Mouse (Mus musculus): ENCODE data around the gene Tie1. TPM values are rescaled to one million over a fixed set of nuclear protein-coding genes. Genes with fewer than 3 reads are reported as not detected.

The Tie1 gene
- polyA plus RNA-seq, 1 experiment from 2014 or later, result 45.6 TPM

GRCm38 (mm10) chr4:118465697-118466163, 24.1 kb downstream of the Tie1 start:
- ATAC-seq (replicated peaks; ENCODE audit: low FRiP score, low read depth) (peak; percentile 87), DNase-seq (ENCODE audit: low spot score) (peak; percentile 80)
- Histone ChIP-seq H3K27ac (peak overlapping the region; percentile 52; the same call in 1 of the 2 replicates), H3K4me3 (replicated peaks; ENCODE audit: low read depth, low read length) (0 out of 2 replicates have a peak overlapping the region, but pooled peaks have one; percentile 4), H3K9ac (ENCODE audit: low read depth, low read length) (no peak overlapping the region), H3K27me3 (ENCODE audit: insufficient read depth, low read length) (no peaks in the 10 kb centered on the region), H3K36me3 (ENCODE audit: insufficient read depth, low read length) (no peaks in the 10 kb centered on the region), H3K4me2 (ENCODE audit: low read length) (no peak overlapping the region), H3K4me1 (replicated peaks; ENCODE audit: insufficient read depth, low read length) (no peaks in the 10 kb centered on the region; the same call in 1 of the 2 replicates), H3K9me3 (replicated peaks; ENCODE audit: low read length) (no peaks in the 10 kb centered on the region)
- 5% methylated on average over 10 of the region's 11 CpGs for WGBS
- peak; percentile 33; the same call in 1 of the 2 replicates for TF ChIP-seq CTCF (IDR thresholded peaks at IDR 0.05; ENCODE audit: low read depth)

- Histone ChIP-seq H3K4me1 (replicated peaks; ENCODE audit: insufficient read depth, low read length) (no peaks in the 10 kb centered on the region; the same call in 1 of the 2 replicates), H3K27ac (no peak overlapping the region), H3K27me3 (ENCODE audit: insufficient read depth, low read length) (no peaks in the 10 kb centered on the region), H3K9me3 (replicated peaks; ENCODE audit: low read length) (no peaks in the 10 kb centered on the region), H3K4me2 (ENCODE audit: low read length) (no peak overlapping the region), H3K36me3 (ENCODE audit: insufficient read depth, low read length) (no peaks in the 10 kb centered on the region), H3K9ac (ENCODE audit: low read depth, low read length) (no peak overlapping the region), H3K4me3 (replicated peaks; ENCODE audit: low read depth, low read length) (no peak overlapping the region)
- 87% methylated on average over 3 of the region's 3 CpGs for WGBS
- no peak for TF ChIP-seq CTCF (IDR thresholded peaks at IDR 0.05; ENCODE audit: low read depth)
- DNase-seq (ENCODE audit: low spot score) (no peak), ATAC-seq (replicated peaks; ENCODE audit: low FRiP score, low read depth) (no peak)
Observed at GRCm38 (mm10) chr4:118464956-118465355, 24.9 kb downstream of the Tie1 start.

GRCm38 (mm10) chr4:118457345-118457975, 32.4 kb downstream of the Tie1 start, which contains the start of gene Mpl:
TSS of gene Mpl (minus strand) at chr4:118457513.
- 62% methylated on average over 9 of the region's 9 CpGs for WGBS
- no peak for TF ChIP-seq CTCF (IDR thresholded peaks at IDR 0.05; ENCODE audit: low read depth)
- no peak for ATAC-seq (replicated peaks; ENCODE audit: low FRiP score, low read depth)

GRCm38 (mm10) chr4:118446415-118447153, 43.3 kb downstream of the Tie1 start:
- no peaks in the 10 kb centered on the region for H3K36me3 ChIP-seq (ENCODE audit: insufficient read depth, low read length)
- ATAC-seq (replicated peaks; ENCODE audit: low FRiP score, low read depth) (no peak), DNase-seq (ENCODE audit: low spot score) (no peak)
- peak overlapping the region; percentile 38; the same call in 1 of the 2 replicates for H3K9ac ChIP-seq (ENCODE audit: low read depth, low read length)
- H3K27me3 ChIP-seq (ENCODE audit: insufficient read depth, low read length), result no peaks in the 10 kb centered on the region
- peak overlapping the region; percentile 73 for H3K4me2 ChIP-seq (ENCODE audit: low read length)
- H3K9me3 ChIP-seq (replicated peaks; ENCODE audit: low read length), result no peaks in the 10 kb centered on the region
- no peaks in the 10 kb centered on the region for H3K4me1 ChIP-seq (replicated peaks; ENCODE audit: insufficient read depth, low read length)
- no peak overlapping the region for H3K27ac ChIP-seq
- H3K4me3 ChIP-seq (replicated peaks; ENCODE audit: low read depth, low read length), result peak overlapping the region; percentile 38
- TF ChIP-seq CTCF (IDR thresholded peaks at IDR 0.05; ENCODE audit: low read depth), result no peak; the same call in 1 of the 2 replicates
- WGBS, result 27% methylated on average over 24 of the region's 24 CpGs

More at GRCm38 (mm10) chr4:118457345-118457975, 32.4 kb downstream of the Tie1 start, which contains the start of gene Mpl:
- H3K27ac ChIP-seq, result no peak within 1 kb of the TSS
- DNase-seq (ENCODE audit: low spot score), result no peak
- H3K4me2 ChIP-seq (ENCODE audit: low read length), result no peak within 1 kb of the TSS
- no peak within 1 kb of the TSS for H3K4me3 ChIP-seq (replicated peaks; ENCODE audit: low read depth, low read length)
- H3K4me1 ChIP-seq (replicated peaks; ENCODE audit: insufficient read depth, low read length), result no peaks in the 10 kb centered on the region
- H3K36me3 ChIP-seq (ENCODE audit: insufficient read depth, low read length), result no peaks in the 10 kb centered on the region
- H3K9ac ChIP-seq (ENCODE audit: low read depth, low read length), result no peak within 1 kb of the TSS
- no peaks in the 10 kb centered on the region for H3K9me3 ChIP-seq (replicated peaks; ENCODE audit: low read length)
- no peaks in the 10 kb centered on the region for H3K27me3 ChIP-seq (ENCODE audit: insufficient read depth, low read length)

GRCm38 (mm10) chr4:118445781-118446414, 44.0 kb downstream of the Tie1 start:
- 16% methylated on average over 18 of the region's 18 CpGs for WGBS
- TF ChIP-seq CTCF (IDR thresholded peaks at IDR 0.05; ENCODE audit: low read depth), result peak; percentile 55

GRCm38 (mm10) chr4:118445088-118445487, 44.8 kb downstream of the Tie1 start:
- Histone ChIP-seq H3K4me2 (ENCODE audit: low read length) (no peak overlapping the region), H3K27me3 (ENCODE audit: insufficient read depth, low read length) (no peaks in the 10 kb centered on the region), H3K4me3 (replicated peaks; ENCODE audit: low read depth, low read length) (no peak overlapping the region), H3K27ac (no peak overlapping the region), H3K9me3 (replicated peaks; ENCODE audit: low read length) (no peaks in the 10 kb centered on the region), H3K4me1 (replicated peaks; ENCODE audit: insufficient read depth, low read length) (no peaks in the 10 kb centered on the region), H3K36me3 (ENCODE audit: insufficient read depth, low read length) (no peaks in the 10 kb centered on the region), H3K9ac (ENCODE audit: low read depth, low read length) (no peak overlapping the region)
- WGBS, result 83% methylated on average over 10 of the region's 10 CpGs
- DNase-seq (ENCODE audit: low spot score), result no peak
- no peak for ATAC-seq (replicated peaks; ENCODE audit: low FRiP score, low read depth)
- no peak for TF ChIP-seq CTCF (IDR thresholded peaks at IDR 0.05; ENCODE audit: low read depth)

More at GRCm38 (mm10) chr4:118445781-118446414, 44.0 kb downstream of the Tie1 start:
- Histone ChIP-seq H3K9me3 (replicated peaks; ENCODE audit: low read length) (no peaks in the 10 kb centered on the region), H3K36me3 (ENCODE audit: insufficient read depth, low read length) (no peaks in the 10 kb centered on the region), H3K4me1 (replicated peaks; ENCODE audit: insufficient read depth, low read length) (no peaks in the 10 kb centered on the region), H3K4me2 (ENCODE audit: low read length) (peak overlapping the region; percentile 73), H3K27ac (no peak overlapping the region), H3K27me3 (ENCODE audit: insufficient read depth, low read length) (no peaks in the 10 kb centered on the region), H3K4me3 (replicated peaks; ENCODE audit: low read depth, low read length) (peak overlapping the region; percentile 38), H3K9ac (ENCODE audit: low read depth, low read length) (peak overlapping the region; percentile 38; the same call in 1 of the 2 replicates)
- ATAC-seq (replicated peaks; ENCODE audit: low FRiP score, low read depth) (peak; percentile 82), DNase-seq (ENCODE audit: low spot score) (peak; percentile 64)
